Comparison of ENCODE assay signal across 12 mouse cellular contexts in genomic region chr4:125696182-125696939, GRCm38 (mm10).
DNase-seq lines count a peak whose midpoint lies in the region; ATAC-seq and TF ChIP-seq lines count a peak whose summit lies in the region.
"Had no signal": no experiment of that assay in that cellular context is flagged by ENCODE, and none has a peak within 500 bp of the region (broad histone marks: within the 10 kb centered on the region; RNA-seq: fewer than 3 reads in every experiment).

No protein-coding gene starts in this region.

- H3K9ac ChIP-seq in kidney, postnatal 0 days (ENCODE audit: low read depth, low read length): no peak overlapping the region
- H3K9ac ChIP-seq in hindbrain, embryonic 13.5 days: peak overlapping the region; percentile 35; the same call in 1 of the 2 replicates
- H3K9ac ChIP-seq in neural tube, embryonic 13.5 days: no peak overlapping the region
- H3K9ac ChIP-seq: heart, embryonic 15.5 days had no signal

- no peaks in the 10 kb centered on the region for H3K27me3 ChIP-seq in kidney, postnatal 0 days (ENCODE audit: insufficient read depth, low read length)
- H3K27me3 ChIP-seq in hindbrain, embryonic 13.5 days: peaks cover 23% of the 10 kb centered on the region
- peaks cover 19% of the 10 kb centered on the region for H3K27me3 ChIP-seq in neural tube, embryonic 13.5 days

- ATAC-seq in kidney, postnatal 0 days (replicated peaks; ENCODE audit: low FRiP score, low read depth): peak; percentile 29; the same call in 1 of the 2 replicates
- peak; percentile 90 for ATAC-seq in hindbrain, embryonic 13.5 days (ENCODE audit: low FRiP score)
- peak; percentile 95 for ATAC-seq in neural tube, embryonic 13.5 days (ENCODE audit: low read depth)

- H3K9me3 ChIP-seq in kidney, postnatal 0 days (replicated peaks; ENCODE audit: low read length): no peaks in the 10 kb centered on the region
- H3K9me3 ChIP-seq in hindbrain, embryonic 13.5 days: no peaks in the 10 kb centered on the region
- no peaks in the 10 kb centered on the region; the same call in 1 of the 2 replicates for H3K9me3 ChIP-seq in neural tube, embryonic 13.5 days
- H3K9me3 ChIP-seq: heart, embryonic 15.5 days had no signal

- intact Hi-C loops in gastrocnemius, adult 2 months (cut with DNase I): no loop called here

- no peak overlapping the region for H3K27ac ChIP-seq in kidney, postnatal 0 days
- peak overlapping the region; percentile 74 for H3K27ac ChIP-seq in hindbrain, embryonic 13.5 days
- peak overlapping the region; percentile 75 for H3K27ac ChIP-seq in neural tube, embryonic 13.5 days (replicated peaks)
- no peak overlapping the region for H3K27ac ChIP-seq in gastrocnemius, adult 2 months
- H3K27ac ChIP-seq: heart, embryonic 15.5 days had no signal

- 25% methylated on average over 17 of the region's 18 CpGs for WGBS in kidney, postnatal 0 days
- WGBS in hindbrain, embryonic 13.5 days: 8% methylated on average over 18 of the region's 18 CpGs
- WGBS in neural tube, embryonic 13.5 days: 5% methylated on average over 18 of the region's 18 CpGs

- H3K36me3 ChIP-seq in kidney, postnatal 0 days (ENCODE audit: insufficient read depth, low read length): no peaks in the 10 kb centered on the region
- 0 out of 2 replicates have a peak, but pooled peaks cover 6% of the 10 kb centered on the region for H3K36me3 ChIP-seq in hindbrain, embryonic 13.5 days
- H3K36me3 ChIP-seq in neural tube, embryonic 13.5 days: peaks cover 3% of the 10 kb centered on the region; the same call in 1 of the 2 replicates
- H3K36me3 ChIP-seq: heart, embryonic 15.5 days had no signal

- peak; percentile 41 for DNase-seq in kidney, postnatal 0 days (ENCODE audit: low spot score)
- DNase-seq in kidney, adult 18-20 months: no peak
- DNase-seq in embryo, embryonic 9.5 days (ENCODE audit: extremely low spot score): peak; percentile 54
- DNase-seq in gastrocnemius, adult 2 months: no peak
- DNase-seq in ovary, postnatal 14 days (ENCODE audit: low spot score): no peak
- DNase-seq in T-cell, adult 2 months (ENCODE audit: low spot score): no peak
- DNase-seq: B cell, adult 2 months; cerebellum, adult 11 months; kidney, adult 9 months had no signal

- no peak overlapping the region for H3K4me2 ChIP-seq in kidney, postnatal 0 days (ENCODE audit: low read length)
- H3K4me2 ChIP-seq in hindbrain, embryonic 13.5 days: peak overlapping the region; percentile 23; the same call in 1 of the 2 replicates
- peak overlapping the region; percentile 13; the same call in 1 of the 2 replicates for H3K4me2 ChIP-seq in neural tube, embryonic 13.5 days
- H3K4me2 ChIP-seq: heart, embryonic 15.5 days had no signal

- no peak overlapping the region for H3K4me3 ChIP-seq in kidney, postnatal 0 days (replicated peaks; ENCODE audit: low read depth, low read length)
- no peak overlapping the region for H3K4me3 ChIP-seq in hindbrain, embryonic 13.5 days
- H3K4me3 ChIP-seq in neural tube, embryonic 13.5 days: no peak overlapping the region
- no peak overlapping the region for H3K4me3 ChIP-seq in gastrocnemius, adult 2 months
- H3K4me3 ChIP-seq: heart, embryonic 15.5 days had no signal

- no peak for TF ChIP-seq CTCF in kidney, postnatal 0 days (IDR thresholded peaks at IDR 0.05; ENCODE audit: low read depth)
- TF ChIP-seq CTCF in gastrocnemius, adult 2 months (IDR thresholded peaks at IDR 0.05): no peak

- H3K4me1 ChIP-seq in kidney, postnatal 0 days (replicated peaks; ENCODE audit: insufficient read depth, low read length): no peaks in the 10 kb centered on the region
- peaks cover 45% of the 10 kb centered on the region for H3K4me1 ChIP-seq in hindbrain, embryonic 13.5 days (replicated peaks)
- peaks cover 48% of the 10 kb centered on the region for H3K4me1 ChIP-seq in neural tube, embryonic 13.5 days (replicated peaks)

Comparison
In these comparisons a context has a peak if more than half of its experiments do, and no peak if none do; other contexts are left out.
1. DNase-seq: peak in kidney, postnatal 0 days (single experiment) and embryo, embryonic 9.5 days (single experiment); none in kidney, adult 18-20 months (single experiment), gastrocnemius, adult 2 months (single experiment), ovary, postnatal 14 days (single experiment) and T-cell, adult 2 months (single experiment).
2. ATAC-seq: peak in every context shown above with its lines; median percentile 95 in neural tube, embryonic 13.5 days; 90 in hindbrain, embryonic 13.5 days; 29 in kidney, postnatal 0 days.
3. H3K27ac ChIP-seq: peak in hindbrain, embryonic 13.5 days (single experiment) and neural tube, embryonic 13.5 days (single experiment); none in kidney, postnatal 0 days (single experiment) and gastrocnemius, adult 2 months (single experiment).